Mouse (Mus musculus): ENCODE data around the gene Hist1h4m. TPM values are rescaled to one million over a fixed set of nuclear protein-coding genes. Genes with fewer than 3 reads are reported as not detected.

Hist1h4m gene
- 38.4 TPM in 1 of 2 replicates, not detected in the other for polyA plus RNA-seq (2012; rRNA removed)

DNA sequence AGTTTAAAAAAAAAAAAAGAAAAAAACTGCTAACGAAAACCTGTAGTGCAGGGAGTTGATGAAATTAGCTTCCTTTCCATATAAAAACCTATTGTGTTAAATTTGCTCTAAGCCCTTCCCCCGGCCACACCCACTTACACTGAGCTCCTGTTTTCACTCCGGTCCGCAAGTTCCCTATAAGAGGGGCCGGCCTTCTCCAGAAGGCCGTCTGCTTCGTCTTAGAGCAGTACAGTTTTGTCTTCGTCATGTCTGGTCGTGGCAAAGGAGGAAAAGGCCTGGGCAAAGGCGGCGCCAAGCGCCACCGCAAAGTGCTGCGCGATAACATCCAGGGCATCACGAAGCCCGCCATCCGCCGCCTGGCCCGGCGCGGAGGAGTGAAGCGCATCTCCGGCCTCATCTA lies at the start of gene Hist1h4m:
TSS of gene Hist1h4m (plus strand) at position 208 of the 400 bp plus-strand sequence.

DNA sequence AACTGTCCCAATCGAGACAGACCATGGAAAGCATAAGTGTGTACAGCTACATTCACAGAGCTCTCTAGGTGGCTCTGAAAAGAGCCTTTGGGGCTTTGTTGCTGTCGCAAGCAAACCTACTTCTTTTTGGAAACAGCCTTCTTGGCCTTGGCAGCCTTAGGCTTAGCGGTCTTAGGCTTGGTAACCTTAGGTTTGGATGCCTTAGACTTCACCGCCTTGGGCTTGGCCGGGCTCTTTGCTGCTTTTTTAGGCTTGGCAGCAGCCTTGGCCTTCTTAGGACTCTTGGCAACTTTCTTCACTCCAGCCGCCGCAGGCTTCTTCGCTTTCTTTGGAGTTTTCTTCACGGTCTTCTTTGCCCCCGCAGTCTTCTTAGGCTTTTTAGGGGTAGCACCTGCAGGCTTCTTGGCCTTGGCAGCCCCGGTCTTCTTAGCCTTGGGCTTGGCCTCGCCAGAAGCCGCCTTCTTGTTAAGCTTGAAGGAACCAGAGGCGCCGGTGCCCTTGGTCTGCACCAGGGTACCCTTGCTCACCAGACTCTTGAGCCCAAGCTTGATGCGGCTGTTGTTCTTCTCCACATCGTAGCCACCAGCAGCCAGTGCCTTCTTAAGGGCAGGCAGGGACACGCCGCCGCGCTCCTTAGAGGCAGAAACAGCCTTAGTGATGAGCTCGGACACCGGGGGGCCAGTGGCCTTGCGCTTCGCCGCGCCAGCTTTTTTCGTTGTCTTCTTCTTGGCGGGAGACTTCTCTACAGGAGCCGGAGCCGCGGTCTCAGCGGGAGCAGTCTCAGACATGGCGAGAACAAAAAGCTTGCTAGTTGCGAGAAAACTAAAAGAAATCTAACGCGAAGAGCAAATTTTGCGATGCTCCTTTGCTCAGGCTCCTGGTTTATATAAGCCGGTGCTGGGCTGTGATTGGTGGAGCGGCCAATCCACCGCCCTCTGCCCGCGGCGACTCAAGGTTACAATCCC lies 31.5 kb upstream of the Hist1h4m start, which contains the start of gene Hist1h1b:
TSS of gene Hist1h1b (minus strand) at position 859 of the 965 bp plus-strand sequence.

DNA sequence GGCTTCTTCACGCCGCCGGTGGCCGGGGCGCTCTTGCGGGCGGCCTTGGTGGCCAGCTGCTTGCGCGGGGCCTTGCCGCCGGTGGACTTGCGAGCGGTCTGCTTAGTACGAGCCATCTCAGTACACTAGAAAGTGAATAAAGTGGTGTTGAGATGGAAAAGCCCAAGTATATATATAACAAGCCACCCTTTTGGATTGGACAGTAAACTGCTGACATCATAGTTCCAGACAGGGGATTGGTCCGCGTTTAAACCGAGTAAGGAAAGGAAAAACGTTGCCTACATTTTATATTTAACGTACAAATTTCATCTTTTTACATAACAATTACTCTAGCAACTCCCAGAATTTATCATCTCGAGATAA lies 28.3 kb upstream of the Hist1h4m start, which contains the start of gene Hist1h3i:
TSS of gene Hist1h3i (minus strand) at position 116 of the 363 bp plus-strand sequence.

DNA sequence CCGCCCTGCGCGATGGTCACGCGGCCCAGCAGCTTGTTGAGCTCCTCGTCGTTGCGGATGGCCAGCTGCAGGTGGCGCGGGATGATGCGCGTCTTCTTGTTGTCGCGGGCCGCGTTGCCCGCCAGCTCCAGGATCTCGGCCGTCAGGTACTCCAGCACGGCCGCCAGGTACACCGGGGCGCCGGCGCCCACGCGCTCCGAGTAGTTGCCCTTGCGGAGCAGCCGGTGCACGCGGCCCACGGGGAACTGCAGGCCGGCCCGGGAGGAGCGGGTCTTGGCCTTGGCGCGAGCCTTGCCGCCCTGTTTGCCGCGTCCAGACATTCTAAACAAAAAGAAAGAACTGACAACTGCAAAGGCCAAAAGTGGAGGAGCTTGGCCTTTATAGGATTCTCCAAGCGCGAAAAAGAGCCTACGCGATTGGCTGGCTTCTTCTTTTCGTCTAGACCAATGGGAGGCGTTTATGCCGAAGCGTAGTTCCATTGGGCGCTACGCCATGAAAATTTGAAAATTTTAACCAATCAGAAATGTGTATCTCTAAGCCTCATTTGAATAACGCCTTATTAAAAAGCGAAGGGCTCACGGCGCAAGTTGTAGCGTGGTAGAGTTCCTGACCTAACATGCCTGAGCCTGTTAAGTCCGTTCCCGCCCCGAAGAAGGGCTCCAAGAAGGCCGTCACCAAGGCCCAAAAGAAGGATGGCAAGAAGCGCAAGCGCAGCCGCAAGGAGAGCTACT lies 24.5 kb upstream of the Hist1h4m start, which contains the start of the genes Hist1h2an and Hist1h2bp:
TSS of gene Hist1h2an (minus strand) at position 320 of the 731 bp plus-strand sequence.
TSS of gene Hist1h2bp (plus strand) at position 563 of the 731 bp plus-strand sequence.

DNA sequence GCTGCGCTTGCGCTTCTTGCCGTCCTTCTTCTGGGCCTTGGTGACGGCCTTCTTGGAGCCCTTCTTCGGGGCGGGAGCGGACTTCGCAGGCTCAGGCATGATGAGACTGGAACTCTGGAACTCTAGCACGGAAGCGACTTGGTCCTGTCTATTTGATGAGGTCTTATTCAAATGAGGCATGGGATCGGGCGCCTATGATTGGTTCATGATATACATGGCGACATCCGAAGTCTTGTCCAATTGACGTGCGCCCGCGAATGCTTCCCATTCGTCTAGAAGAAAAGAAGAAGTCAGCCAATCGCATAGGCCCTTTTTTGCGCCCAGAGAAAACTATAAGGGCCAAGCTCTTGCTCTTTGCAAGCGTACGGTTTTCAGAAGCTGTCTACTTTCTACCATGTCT lies 1.5 kb upstream of the Hist1h4m start, which contains the start of the genes Hist1h2bq and Hist1h2ao:
TSS of gene Hist1h2bq (minus strand) at position 125 of the 400 bp plus-strand sequence.
TSS of gene Hist1h2ao (plus strand) at position 393 of the 400 bp plus-strand sequence.

DNA sequence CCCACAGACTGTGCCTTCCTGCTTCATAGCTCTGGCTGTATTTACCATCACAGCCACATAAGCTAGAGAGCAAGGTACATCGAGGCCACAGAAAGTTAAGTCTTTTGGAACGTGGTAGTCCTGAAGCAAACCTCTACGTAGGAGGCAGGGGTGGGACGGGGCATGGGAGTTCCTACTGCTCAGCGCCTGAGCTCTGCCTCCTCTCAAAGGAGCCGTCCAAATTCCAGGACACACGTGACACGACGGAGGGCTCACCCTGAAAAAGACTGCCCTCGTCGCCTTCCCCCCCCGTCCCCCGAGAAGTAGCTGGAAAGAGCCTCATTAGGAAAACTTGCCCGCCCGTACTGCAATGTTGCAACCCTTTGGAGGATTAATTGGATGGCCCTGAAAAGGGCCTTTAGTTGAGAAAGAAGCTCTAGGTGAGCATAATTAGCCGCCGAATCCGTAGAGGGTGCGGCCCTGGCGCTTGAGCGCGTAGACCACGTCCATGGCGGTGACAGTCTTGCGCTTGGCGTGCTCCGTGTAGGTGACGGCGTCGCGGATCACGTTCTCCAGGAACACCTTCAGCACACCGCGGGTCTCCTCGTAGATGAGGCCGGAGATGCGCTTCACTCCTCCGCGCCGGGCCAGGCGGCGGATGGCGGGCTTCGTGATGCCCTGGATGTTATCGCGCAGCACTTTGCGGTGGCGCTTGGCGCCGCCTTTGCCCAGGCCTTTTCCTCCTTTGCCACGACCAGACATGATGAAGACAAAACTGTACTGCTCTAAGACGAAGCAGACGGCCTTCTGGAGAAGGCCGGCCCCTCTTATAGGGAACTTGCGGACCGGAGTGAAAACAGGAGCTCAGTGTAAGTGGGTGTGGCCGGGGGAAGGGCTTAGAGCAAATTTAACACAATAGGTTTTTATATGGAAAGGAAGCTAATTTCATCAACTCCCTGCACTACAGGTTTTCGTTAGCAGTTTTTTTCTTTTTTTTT lies 20.2 kb downstream of the Hist1h4m start, which contains the start of gene Hist1h4n:
TSS of gene Hist1h4n (minus strand) at position 779 of the 977 bp plus-strand sequence.

DNA sequence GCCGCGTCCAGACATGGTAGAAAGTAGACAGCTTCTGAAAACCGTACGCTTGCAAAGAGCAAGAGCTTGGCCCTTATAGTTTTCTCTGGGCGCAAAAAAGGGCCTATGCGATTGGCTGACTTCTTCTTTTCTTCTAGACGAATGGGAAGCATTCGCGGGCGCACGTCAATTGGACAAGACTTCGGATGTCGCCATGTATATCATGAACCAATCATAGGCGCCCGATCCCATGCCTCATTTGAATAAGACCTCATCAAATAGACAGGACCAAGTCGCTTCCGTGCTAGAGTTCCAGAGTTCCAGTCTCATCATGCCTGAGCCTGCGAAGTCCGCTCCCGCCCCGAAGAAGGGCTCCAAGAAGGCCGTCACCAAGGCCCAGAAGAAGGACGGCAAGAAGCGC lies 21.9 kb downstream of the Hist1h4m start, which contains the start of the genes Hist1h2ap and Hist1h2br:
TSS of gene Hist1h2ap (minus strand) at position 47 of the 400 bp plus-strand sequence.
TSS of gene Hist1h2br (plus strand) at position 283 of the 400 bp plus-strand sequence.

Other genes starting within 250 kb of the Hist1h4m start
- not detected in 2 replicates for gene Olfr1364, start 230.0 kb upstream of the Hist1h4m start, polyA plus RNA-seq (2012; rRNA removed)
- not detected in 2 replicates for gene Olfr1362, start 197.7 kb upstream of the Hist1h4m start, polyA plus RNA-seq (2012; rRNA removed)
- gene Olfr11, start 169.2 kb upstream of the Hist1h4m start, polyA plus RNA-seq (2012; rRNA removed) = 0.01 TPM in 1 of 2 replicates, not detected in the other
- not detected in 2 replicates for gene Olfr1361, start 148.4 kb upstream of the Hist1h4m start, polyA plus RNA-seq (2012; rRNA removed)
- not detected in 2 replicates for gene Olfr1360, start 134.3 kb upstream of the Hist1h4m start, polyA plus RNA-seq (2012; rRNA removed)
- not detected in 2 replicates for gene Olfr1359, start 113.6 kb upstream of the Hist1h4m start, polyA plus RNA-seq (2012; rRNA removed)
- 18.0 and 18.2 TPM in 2 replicates for gene Hist1h2bl, start 95.6 kb upstream of the Hist1h4m start, polyA plus RNA-seq (2012; rRNA removed)
- gene Hist1h2ai, start 95.3 kb upstream of the Hist1h4m start, polyA plus RNA-seq (2012; rRNA removed) = 15.1 and 39.4 TPM in 2 replicates
- gene Hist1h3h, start 94.1 kb upstream of the Hist1h4m start, polyA plus RNA-seq (2012; rRNA removed) = 39.3 and 62.8 TPM in 2 replicates
- gene Hist1h2bm, start 89.7 kb upstream of the Hist1h4m start, polyA plus RNA-seq (2012; rRNA removed) = 9.2 and 22.6 TPM in 2 replicates
- 11.9 and 16.4 TPM in 2 replicates for gene Hist1h4j, start 76.7 kb upstream of the Hist1h4m start, polyA plus RNA-seq (2012; rRNA removed)
- gene Hist1h4k, start 61.2 kb upstream of the Hist1h4m start, polyA plus RNA-seq (2012; rRNA removed) = 29.0 and 72.0 TPM in 2 replicates
- gene Hist1h2ak, start 57.9 kb upstream of the Hist1h4m start, polyA plus RNA-seq (2012; rRNA removed) = 32.6 and 49.5 TPM in 2 replicates
- gene Hist1h2bn, start 57.6 kb upstream of the Hist1h4m start, polyA plus RNA-seq (2012; rRNA removed) = 14.7 and 18.0 TPM in 2 replicates
- gene Hist1h1b, start 31.1 kb upstream of the Hist1h4m start, polyA plus RNA-seq (2012; rRNA removed) = 8.9 and 15.5 TPM in 2 replicates
- 45.2 and 84.3 TPM in 2 replicates for gene Hist1h3i, start 28.4 kb upstream of the Hist1h4m start, polyA plus RNA-seq (2012; rRNA removed)
- gene Hist1h2an, start 24.5 kb upstream of the Hist1h4m start, polyA plus RNA-seq (2012; rRNA removed) = 11.9 and 22.1 TPM in 2 replicates
- 1.1 and 3.4 TPM in 2 replicates for gene Hist1h2bp, start 24.3 kb upstream of the Hist1h4m start, polyA plus RNA-seq (2012; rRNA removed)
- gene Hist1h2bq, start 1.5 kb upstream of the Hist1h4m start, polyA plus RNA-seq (2012; rRNA removed) = 18.6 and 19.5 TPM in 2 replicates
- 1.2 TPM in 1 of 2 replicates, not detected in the other for gene Hist1h2ao, start 1.3 kb upstream of the Hist1h4m start, polyA plus RNA-seq (2012; rRNA removed)
- gene Hist1h4n, start 20.4 kb downstream of the Hist1h4m start, polyA plus RNA-seq (2012; rRNA removed) = 25.3 and 35.4 TPM in 2 replicates
- gene Hist1h2ap, start 21.8 kb downstream of the Hist1h4m start, polyA plus RNA-seq (2012; rRNA removed) = 59.8 and 81.8 TPM in 2 replicates
- 8.4 and 17.0 TPM in 2 replicates for gene Hist1h2br, start 22.0 kb downstream of the Hist1h4m start, polyA plus RNA-seq (2012; rRNA removed)
- 13.1 and 19.9 TPM in 2 replicates for gene Zfp184, start 133.3 kb downstream of the Hist1h4m start, polyA plus RNA-seq (2012; rRNA removed)
- gene Pom121l2, start 169.4 kb downstream of the Hist1h4m start, polyA plus RNA-seq (2012; rRNA removed) = 0.04 TPM in 1 of 2 replicates, not detected in the other
- 0.24 and 0.47 TPM in 2 replicates for gene Prss16, start 198.0 kb downstream of the Hist1h4m start, polyA plus RNA-seq (2012; rRNA removed)
- gene Hist1h2ah, start 223.8 kb downstream of the Hist1h4m start, polyA plus RNA-seq (2012; rRNA removed) = 11.5 and 15.7 TPM in 2 replicates
- 21.2 and 30.1 TPM in 2 replicates for gene Hist1h2bk, start 224.1 kb downstream of the Hist1h4m start, polyA plus RNA-seq (2012; rRNA removed)
- 60.0 and 87.2 TPM in 2 replicates for gene Hist1h4i, start 229.6 kb downstream of the Hist1h4m start, polyA plus RNA-seq (2012; rRNA removed)
- 45.5 and 69.8 TPM in 2 replicates for gene Hist1h2ag, start 231.2 kb downstream of the Hist1h4m start, polyA plus RNA-seq (2012; rRNA removed)
- gene Hist1h2bj, start 231.5 kb downstream of the Hist1h4m start, polyA plus RNA-seq (2012; rRNA removed) = 14.7 and 26.0 TPM in 2 replicates